Mouse (Mus musculus) gastrocnemius, postnatal 36 days (tissue): Measurements from ENCODE around the gene Malsu1. TPM values are rescaled to one million over a fixed set of nuclear protein-coding genes. Genes with fewer than 3 reads are reported as not detected.

Experiments
- DNase-seq, 2 experiments: peaks; one replicate each; pipeline ENCODE4 v3.0.0; 2022
- intact Hi-C: fragments of 180-260 bp; cut with DNase I; formaldehyde crosslinking; loops from one replicate; pipeline ENCODE4 v1.15.1; 2025
- total RNA-seq, 2 experiments: library from RNA; stranded (reverse); gene quantifications; 2 replicates each; pipeline ENCODE4 v1.2.3; 2021

The Malsu1 gene
- total RNA-seq, 2 experiments from 2014 or later = 42.3 to 43.0 TPM

DNA sequence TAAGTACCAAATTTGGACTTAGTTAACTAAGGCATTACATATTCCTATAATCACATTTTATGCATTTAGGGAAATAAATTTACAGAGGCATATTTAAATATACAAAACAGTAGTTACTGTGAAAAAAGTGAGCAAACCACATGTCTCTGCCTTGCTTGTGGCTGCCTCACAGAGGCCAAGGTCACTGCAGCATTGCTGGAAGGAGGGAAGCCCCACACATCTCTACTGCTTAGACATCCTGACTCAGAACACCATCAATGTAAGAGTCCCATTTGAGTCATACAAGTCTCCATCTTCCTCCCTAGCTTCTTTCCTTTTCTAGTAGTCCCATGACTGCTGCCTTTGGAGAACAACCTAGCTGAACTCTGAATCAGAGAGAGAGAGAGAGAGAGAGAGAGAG, 56.7 kb downstream of the Malsu1 start:
- intact Hi-C loops = no loop called here
- no peak for DNase-seq

- intact Hi-C loops = no loop called here
- DNase-seq = no peak
Measured at GRCm38 (mm10) chr6:49131855-49132254, 58.3 kb downstream of the Malsu1 start.

GRCm38 (mm10) chr6:49132352-49133090, 58.9 kb downstream of the Malsu1 start:
- no peak for DNase-seq
- intact Hi-C loops = no loop called here

Other genes with a start within 250 kb of the Malsu1 start
- gene Tmem176a, start 232.9 kb upstream of the Malsu1 start, total RNA-seq = 1 to 10 TPM; 4.2 to 4.6 TPM
- 10 to 100 TPM in 1 of 2 experiments, 1 to 10 TPM in 1; 8.2 to 12.9 TPM for gene Tmem176b, start 232.3 kb upstream of the Malsu1 start, total RNA-seq
- not detected for gene Aoc1, start 200.9 kb upstream of the Malsu1 start, total RNA-seq
- not detected for gene 1600015I10Rik, start 143.9 kb upstream of the Malsu1 start, total RNA-seq
- not detected for gene Doxl2, start 98.8 kb upstream of the Malsu1 start, total RNA-seq
- gene Svs1, start 86.9 kb upstream of the Malsu1 start, total RNA-seq = not detected
- gene Gpnmb, start 37.2 kb upstream of the Malsu1 start, total RNA-seq = 1 to 10 TPM; 1.0 to 2.2 TPM
- gene Igf2bp3, start 141.2 kb downstream of the Malsu1 start, total RNA-seq = under 1 TPM; 0.08 to 0.20 TPM
- gene Tra2a, start 190.2 kb downstream of the Malsu1 start, total RNA-seq = 10 to 100 TPM; 13.4 to 16.7 TPM
- gene Ccdc126, start 245.5 kb downstream of the Malsu1 start, total RNA-seq = 1 to 10 TPM; 1.7 to 2.0 TPM